Mouse (Mus musculus) testis, adult 2 months (tissue): ENCODE measurements around the gene Glyr1.

Experiments used
- CTCF ChIP-seq: fragments of 200-500 bp; IDR thresholded peaks from 2 replicates; pipeline ENCODE4 v1.5.1; 2012; ENCODE audit warnings: low read depth, mild to moderate bottlenecking, inconsistent platforms, low read length, moderate library complexity; ENCODE audit not compliant: control insufficient read depth, insufficient read depth, insufficient replicate concordance
- POLR2A ChIP-seq: fragments of 200-500 bp; IDR thresholded peaks from 2 replicates; pipeline ENCODE4 v1.6.1; 2012; ENCODE audit warnings: low read depth, mild to moderate bottlenecking, inconsistent platforms, low read length, moderate library complexity; ENCODE audit not compliant: control insufficient read depth

GRCm38 (mm10) chr16:5000611-5001010, 49.1 kb downstream of the Glyr1 start:
- TF ChIP-seq CTCF (no peak), POLR2A (no peak)
